Mouse (Mus musculus) G1E (cell line): Measurements from ENCODE around the gene Coro2a.

ENCODE experiments used
- CTCF ChIP-seq: IDR thresholded peaks from 2 replicates; pipeline ENCODE4 v1.5.1; 2012; ENCODE audit warnings: low read depth, low read length, inconsistent platforms, mixed read lengths
- TAL1 ChIP-seq: conservative IDR thresholded peaks from 2 replicates; pipeline ENCODE4 v1.6.1; 2012; ENCODE audit warnings: low read depth, low read length, inconsistent platforms, mixed read lengths

- TF ChIP-seq CTCF (no peak), TAL1 (no peak)
These were observed 74.5 kb downstream of the Coro2a start for GRCm38 (mm10) chr4:46527558-46527926.
